Mouse (Mus musculus): ENCODE measurements around the gene Pigc.

DNA sequence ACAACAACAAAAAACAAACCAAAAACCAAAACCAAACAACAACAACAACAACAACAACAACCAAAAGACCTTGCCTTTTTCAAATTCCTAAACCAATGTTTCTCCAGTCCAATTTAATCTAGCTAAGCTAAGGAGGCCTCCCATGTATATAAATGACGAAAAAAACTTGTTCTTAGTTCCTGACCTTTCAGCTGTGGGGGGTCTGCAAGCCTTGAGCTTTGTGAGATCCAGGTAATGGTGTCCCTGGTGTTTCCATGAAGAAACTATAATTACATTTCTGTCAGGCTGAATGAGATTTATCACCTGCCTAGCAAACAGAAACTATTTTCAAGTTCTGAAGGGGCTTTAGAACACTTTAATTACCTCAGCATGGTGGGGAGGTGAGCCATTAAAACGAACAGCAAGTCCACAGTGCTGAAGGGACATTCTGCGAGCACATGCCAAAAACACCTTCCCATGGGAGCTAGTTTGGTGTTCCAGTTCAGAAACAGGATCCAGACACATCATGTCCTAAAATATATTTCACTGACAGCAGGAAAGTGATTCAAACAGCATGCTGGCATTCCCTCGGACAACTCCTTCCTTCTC is 15.1 kb downstream of the Pigc start:
- TF ChIP-seq EP300 (IDR thresholded peaks at IDR 0.05; ENCODE audit: low read depth) (no peak), CTCF (IDR thresholded peaks at IDR 0.05; ENCODE audit: low read depth) (no peak)
